Mouse (Mus musculus) cerebral cortex, adult 2 months (tissue): ENCODE results near the gene Cdk11b.

Source experiments
- WGBS: fragments of 180-500 bp; shearing (Covaris S2); methylation state at CpG from one replicate; pipeline ENCODE4 v1.1.7; 2018; 5-methylcytosine and 5-hydroxymethylcytosine counted together

Cdk11b gene

GRCm38 (mm10) chr4:155624338-155625291 lies at the start of gene Cdk11b:
TSS of gene Cdk11b (plus strand) at chr4:155624854.
- WGBS: under 1% methylated on average over 84 of the region's 84 CpGs

GRCm38 (mm10) chr4:155574931-155575330 lies 49.7 kb upstream of the Cdk11b start:
- WGBS: 63% methylated on average over 11 of the region's 11 CpGs

GRCm38 (mm10) chr4:155575521-155575920 lies 49.1 kb upstream of the Cdk11b start:
- WGBS: 87% methylated on average over 8 of the region's 8 CpGs

- WGBS: 81% methylated on average over 9 of the region's 9 CpGs
Observed at GRCm38 (mm10) chr4:155577132-155577531, 47.5 kb upstream of the Cdk11b start.

- WGBS: 86% methylated on average over 5 of the region's 5 CpGs
Observed at GRCm38 (mm10) chr4:155577741-155578140, 46.9 kb upstream of the Cdk11b start.

- WGBS: 75% methylated on average over 7 of the region's 7 CpGs
Observed at GRCm38 (mm10) chr4:155578336-155579125, 46.1 kb upstream of the Cdk11b start.

- WGBS: 18% methylated on average over 1 of the region's 1 CpGs
Observed at GRCm38 (mm10) chr4:155580420-155580819, 44.2 kb upstream of the Cdk11b start.

- 92% methylated on average over 6 of the region's 6 CpGs for WGBS
Observed at GRCm38 (mm10) chr4:155582279-155582905, 42.3 kb upstream of the Cdk11b start.

GRCm38 (mm10) chr4:155589356-155589755 lies 35.3 kb upstream of the Cdk11b start:
- 83% methylated on average over 5 of the region's 5 CpGs for WGBS

- 87% methylated on average over 7 of the region's 7 CpGs for WGBS
Observed at GRCm38 (mm10) chr4:155591012-155591719, 33.5 kb upstream of the Cdk11b start.

- 57% methylated on average over 1 of the region's 1 CpGs for WGBS
Observed at GRCm38 (mm10) chr4:155593780-155594179, 30.9 kb upstream of the Cdk11b start.

- WGBS: 90% methylated on average over 3 of the region's 3 CpGs
Observed at GRCm38 (mm10) chr4:155595777-155596176, 28.9 kb upstream of the Cdk11b start.

- 82% methylated on average over 5 of the region's 5 CpGs for WGBS
Observed at GRCm38 (mm10) chr4:155596606-155597005, 28.0 kb upstream of the Cdk11b start.

- WGBS: 25% methylated on average over 18 of the region's 20 CpGs
Observed at GRCm38 (mm10) chr4:155598536-155598935, 26.1 kb upstream of the Cdk11b start.

GRCm38 (mm10) chr4:155599901-155600825 lies 24.5 kb upstream of the Cdk11b start:
- WGBS: 54% methylated on average over 11 of the region's 11 CpGs

- WGBS: under 1% methylated on average over 56 of the region's 65 CpGs
Observed at GRCm38 (mm10) chr4:155601091-155601996, 23.3 kb upstream of the Cdk11b start, which contains the start of gene Slc35e2. TSS of gene Slc35e2 (plus strand) at chr4:155601416.

- under 1% methylated on average over 31 of the region's 31 CpGs for WGBS
Observed at GRCm38 (mm10) chr4:155601997-155602456, 22.6 kb upstream of the Cdk11b start.

GRCm38 (mm10) chr4:155602753-155603152 lies 21.9 kb upstream of the Cdk11b start:
- WGBS: 80% methylated on average over 1 of the region's 1 CpGs

GRCm38 (mm10) chr4:155603801-155604200 lies 20.9 kb upstream of the Cdk11b start:
- WGBS: 96% methylated on average over 6 of the region's 6 CpGs
